Mouse (Mus musculus): ENCODE results near the gene Rab19. TPM values are rescaled to one million over a fixed set of nuclear protein-coding genes. Genes with fewer than 3 reads are reported as not detected.
"Not testable (repeated sequence)": the region's sequence is repeated elsewhere in the genome, so short reads cannot be mapped to it uniquely, and the experiment has no call there.

Gene Rab19
- polyA plus RNA-seq, 1 experiment from 2014 or later, result 2.8 TPM

GRCm38 (mm10) chr6:39403136-39403535 is 22.2 kb downstream of the Rab19 start:
- Histone ChIP-seq H3K27ac (ENCODE audit: low read depth) (no peak overlapping the region), H3K9ac (no peak overlapping the region), H3K4me1 (ENCODE audit: insufficient read depth) (no peaks in the 10 kb centered on the region), H3K27me3 (ENCODE audit: insufficient read depth, low read length) (no peaks in the 10 kb centered on the region), H3K36me3 (ENCODE audit: insufficient read depth) (peaks cover 15% of the 10 kb centered on the region), H3K9me3 (ENCODE audit: low read depth, low read length) (no peaks in the 10 kb centered on the region), H3K4me2 (no peak overlapping the region), H3K4me3 (ENCODE audit: low read depth, low read length) (no peak overlapping the region)
- DNase-seq, result no peak
- WGBS, result 60% methylated on average over 2 of the region's 2 CpGs
- TF ChIP-seq CTCF (IDR thresholded peaks at IDR 0.05; ENCODE audit: low read depth), result no peak
- no peak for ATAC-seq (ENCODE audit: insufficient read depth)

- 85% methylated on average over 5 of the region's 5 CpGs for WGBS
- DNase-seq (no peak), ATAC-seq (ENCODE audit: insufficient read depth) (no peak)
- Histone ChIP-seq H3K4me3 (ENCODE audit: low read depth, low read length) (no peak overlapping the region), H3K27me3 (ENCODE audit: insufficient read depth, low read length) (no peaks in the 10 kb centered on the region), H3K4me2 (no peak overlapping the region), H3K27ac (ENCODE audit: low read depth) (no peak overlapping the region), H3K9ac (no peak overlapping the region), H3K36me3 (ENCODE audit: insufficient read depth) (peaks cover 17% of the 10 kb centered on the region), H3K9me3 (ENCODE audit: low read depth, low read length) (no peaks in the 10 kb centered on the region), H3K4me1 (ENCODE audit: insufficient read depth) (no peaks in the 10 kb centered on the region)
- no peak for TF ChIP-seq CTCF (IDR thresholded peaks at IDR 0.05; ENCODE audit: low read depth)
Observed at GRCm38 (mm10) chr6:39406480-39406879, 25.5 kb downstream of the Rab19 start.

- Histone ChIP-seq H3K4me3 (ENCODE audit: low read depth, low read length) (no peak overlapping the region), H3K9ac (no peak overlapping the region), H3K27me3 (ENCODE audit: insufficient read depth, low read length) (0 out of 2 replicates have a peak, but pooled peaks cover 14% of the 10 kb centered on the region), H3K4me1 (ENCODE audit: insufficient read depth) (no peaks in the 10 kb centered on the region), H3K36me3 (ENCODE audit: insufficient read depth) (0 out of 2 replicates have a peak, but pooled peaks cover 1% of the 10 kb centered on the region), H3K9me3 (ENCODE audit: low read depth, low read length) (no peaks in the 10 kb centered on the region), H3K4me2 (no peak overlapping the region), H3K27ac (ENCODE audit: low read depth) (no peak overlapping the region)
- TF ChIP-seq CTCF (IDR thresholded peaks at IDR 0.05; ENCODE audit: low read depth), result 0 out of 2 replicates have a peak, but pooled peaks have one; percentile 7
- ATAC-seq (ENCODE audit: insufficient read depth) (no peak), DNase-seq (no peak)
- 80% methylated on average over 1 of the region's 1 CpGs for WGBS
Observed at GRCm38 (mm10) chr6:39414106-39414505, 33.1 kb downstream of the Rab19 start.

GRCm38 (mm10) chr6:39415762-39416161 is 34.8 kb downstream of the Rab19 start:
- Histone ChIP-seq H3K27me3 (ENCODE audit: insufficient read depth, low read length) (0 out of 2 replicates have a peak, but pooled peaks cover 16% of the 10 kb centered on the region), H3K4me2 (no peak overlapping the region), H3K4me1 (ENCODE audit: insufficient read depth) (no peaks in the 10 kb centered on the region), H3K27ac (ENCODE audit: low read depth) (no peak overlapping the region), H3K36me3 (ENCODE audit: insufficient read depth) (no peaks in the 10 kb centered on the region), H3K9me3 (ENCODE audit: low read depth, low read length) (no peaks in the 10 kb centered on the region), H3K9ac (no peak overlapping the region), H3K4me3 (ENCODE audit: low read depth, low read length) (no peak overlapping the region)
- peak; percentile 53 for TF ChIP-seq CTCF (IDR thresholded peaks at IDR 0.05; ENCODE audit: low read depth)
- DNase-seq (peak; percentile 82), ATAC-seq (ENCODE audit: insufficient read depth) (no peak)
- WGBS, result 48% methylated on average over 3 of the region's 5 CpGs

GRCm38 (mm10) chr6:39416654-39417053 is 35.7 kb downstream of the Rab19 start:
- not testable (repeated sequence) for H3K9ac ChIP-seq

GRCm38 (mm10) chr6:39419386-39419850 is 38.4 kb downstream of the Rab19 start:
- peak overlapping the region; percentile 97 for H3K4me3 ChIP-seq (ENCODE audit: low read depth, low read length)
- no peaks in the 10 kb centered on the region for H3K9me3 ChIP-seq (ENCODE audit: low read depth, low read length)
- no peaks in the 10 kb centered on the region for H3K4me1 ChIP-seq (ENCODE audit: insufficient read depth)
- H3K27me3 ChIP-seq (ENCODE audit: insufficient read depth, low read length), result 0 out of 2 replicates have a peak, but pooled peaks cover 16% of the 10 kb centered on the region
- under 1% methylated on average over 43 of the region's 43 CpGs for WGBS
- ATAC-seq (ENCODE audit: insufficient read depth) (no peak), DNase-seq (no peak)
- no peak for TF ChIP-seq CTCF (IDR thresholded peaks at IDR 0.05; ENCODE audit: low read depth)
- H3K4me2 ChIP-seq, result peak overlapping the region; percentile 74
- H3K36me3 ChIP-seq (ENCODE audit: insufficient read depth), result no peaks in the 10 kb centered on the region
- peak overlapping the region; percentile 78 for H3K27ac ChIP-seq (ENCODE audit: low read depth)
- peak overlapping the region; percentile 72 for H3K9ac ChIP-seq

More at GRCm38 (mm10) chr6:39416654-39417053, 35.7 kb downstream of the Rab19 start:
- not testable (repeated sequence) for H3K4me1 ChIP-seq (ENCODE audit: insufficient read depth); DNase-seq; H3K4me2 ChIP-seq; H3K4me3 ChIP-seq (ENCODE audit: low read depth, low read length); H3K27ac ChIP-seq (ENCODE audit: low read depth); H3K9me3 ChIP-seq (ENCODE audit: low read depth, low read length); ATAC-seq (ENCODE audit: insufficient read depth); H3K36me3 ChIP-seq (ENCODE audit: insufficient read depth)
- H3K27me3 ChIP-seq (ENCODE audit: insufficient read depth, low read length), result 0 out of 2 replicates have a peak, but pooled peaks cover 16% of the 10 kb centered on the region

GRCm38 (mm10) chr6:39419851-39420721 is 39.1 kb downstream of the Rab19 start, which contains the start of gene Mkrn1:
Gene Mkrn1 (minus strand): TSS chr6:39420462.
- Histone ChIP-seq H3K36me3 (ENCODE audit: insufficient read depth) (no peaks in the 10 kb centered on the region), H3K27ac (ENCODE audit: low read depth) (peak within 1 kb of the TSS; percentile 78), H3K4me1 (ENCODE audit: insufficient read depth) (no peaks in the 10 kb centered on the region), H3K27me3 (ENCODE audit: insufficient read depth, low read length) (0 out of 2 replicates have a peak, but pooled peaks cover 16% of the 10 kb centered on the region), H3K4me3 (ENCODE audit: low read depth, low read length) (peak within 1 kb of the TSS; percentile 97), H3K9ac (peak within 1 kb of the TSS; percentile 72), H3K4me2 (peak within 1 kb of the TSS; percentile 74), H3K9me3 (ENCODE audit: low read depth, low read length) (no peaks in the 10 kb centered on the region)
- ATAC-seq (ENCODE audit: insufficient read depth) (peak; percentile 93), DNase-seq (peak; percentile 87)
- under 1% methylated on average over 70 of the region's 82 CpGs for WGBS
- TF ChIP-seq CTCF (IDR thresholded peaks at IDR 0.05; ENCODE audit: low read depth), result no peak

Measured in lung, embryonic 14.5 days (tissue).